Mouse (Mus musculus): ENCODE measurements at regions not wholly inside any gene's neighbourhood (a gene's known extent, or its start where the extent isn't known, plus 50 kb on each side); places are given as distances from the start of the nearest gene placed in this dataset.
"Not testable (repeated sequence)": the region's sequence is repeated elsewhere in the genome, so short reads cannot be mapped to it uniquely, and the experiment has no call there.

DNA sequence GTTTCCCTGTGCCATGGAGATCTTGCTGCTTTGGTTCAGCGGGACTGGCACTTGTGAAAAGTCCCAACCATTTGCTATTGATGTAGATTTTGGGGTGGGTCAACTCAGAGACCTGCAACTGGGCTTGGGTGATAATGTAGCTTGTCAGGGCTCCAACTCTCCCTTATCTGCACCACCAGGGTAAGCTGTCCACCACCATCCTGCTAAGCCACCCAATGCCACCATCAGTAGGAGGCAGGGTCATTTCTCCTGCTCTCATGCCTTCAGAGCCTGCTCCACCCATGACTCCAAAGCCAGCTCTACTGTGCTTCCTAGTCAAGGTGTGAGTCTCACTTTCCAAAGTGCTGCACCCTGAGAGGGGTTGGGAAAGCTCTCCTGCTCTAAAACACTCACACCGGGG, 776.2 kb downstream of the Diaph2 start:
- no peaks in the 10 kb centered on the region for H3K27me3 ChIP-seq (ENCODE audit: control insufficient read depth, insufficient read depth, low read length, poor library complexity, severe bottlenecking)
- no peak for DNase-seq (ENCODE audit: low read depth, low spot score)
- H3K36me3 ChIP-seq (ENCODE audit: control insufficient read depth, insufficient read depth, low read length, poor library complexity, severe bottlenecking), result no peaks in the 10 kb centered on the region

DNA sequence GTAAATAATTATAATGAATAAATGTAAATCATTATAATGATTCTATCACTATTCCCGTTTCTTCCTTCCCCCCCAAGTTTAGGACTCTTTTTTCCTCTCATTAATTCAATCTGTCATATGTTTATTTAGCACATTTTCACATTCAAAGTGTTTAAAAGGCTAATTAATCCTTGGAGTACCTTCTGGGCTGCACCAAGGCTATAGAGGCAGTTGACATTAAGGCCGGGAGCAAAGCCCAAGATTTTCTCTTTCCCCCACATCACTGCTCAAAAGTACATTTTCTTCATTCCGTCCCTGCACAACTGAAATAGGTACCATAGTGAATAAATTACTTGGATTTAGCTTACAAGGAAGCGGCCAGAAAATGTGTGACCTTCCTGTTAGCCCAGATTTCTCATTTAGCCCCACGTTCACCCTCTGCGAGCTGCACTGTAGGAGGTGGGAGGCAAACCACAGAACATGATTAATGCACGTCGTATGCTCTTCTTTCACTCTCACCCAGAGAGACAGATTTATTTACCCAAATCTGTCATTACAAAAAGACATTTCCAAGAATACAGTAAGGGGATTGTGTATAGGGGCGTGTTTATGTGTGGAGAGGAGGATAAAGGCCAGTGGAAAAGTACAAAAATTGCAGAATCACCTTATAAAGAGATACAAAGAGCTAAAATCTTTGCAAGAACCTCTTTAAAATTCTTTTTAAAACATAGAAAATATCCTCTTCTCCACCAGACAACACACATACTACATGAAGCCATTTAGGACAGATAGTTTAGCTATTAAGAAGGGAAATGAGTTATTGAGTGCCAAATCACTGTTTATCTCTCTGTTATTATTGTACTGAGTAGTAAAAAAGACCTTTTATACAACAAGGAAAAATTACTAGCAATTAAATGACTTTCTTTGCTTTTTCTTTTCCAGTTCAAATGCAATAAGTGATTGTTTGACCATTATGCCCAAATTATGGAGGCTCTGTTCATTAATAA, 783.9 kb downstream of the Diaph2 start:
- DNase-seq (ENCODE audit: low read depth, low spot score), result no peak
- H3K36me3 ChIP-seq (ENCODE audit: control insufficient read depth, insufficient read depth, low read length, poor library complexity, severe bottlenecking), result no peaks in the 10 kb centered on the region
- H3K27me3 ChIP-seq (ENCODE audit: control insufficient read depth, insufficient read depth, low read length, poor library complexity, severe bottlenecking), result no peaks in the 10 kb centered on the region

DNA sequence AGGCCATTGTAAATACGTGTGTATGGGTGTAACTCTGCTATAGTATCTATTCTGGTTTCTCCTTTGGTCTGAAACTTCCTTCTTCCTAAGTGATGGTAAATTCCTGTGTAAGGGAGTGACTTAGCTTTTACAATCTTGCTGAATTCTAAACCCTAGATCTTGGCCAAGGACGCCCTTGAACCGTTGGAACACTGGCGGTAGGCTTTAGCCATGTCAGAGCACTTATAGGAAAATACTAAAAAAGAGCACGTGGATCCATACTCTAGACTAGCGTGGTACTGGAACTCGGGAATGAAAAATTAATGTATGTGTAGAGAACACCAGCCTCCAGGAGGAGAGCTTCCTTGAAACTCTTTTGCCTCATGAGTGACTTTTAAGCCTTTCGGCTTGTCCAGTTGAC, 789.2 kb downstream of the Diaph2 start:
- not testable (repeated sequence) for H3K36me3 ChIP-seq (ENCODE audit: control insufficient read depth, insufficient read depth, low read length, poor library complexity, severe bottlenecking); DNase-seq (ENCODE audit: low read depth, low spot score)

DNA sequence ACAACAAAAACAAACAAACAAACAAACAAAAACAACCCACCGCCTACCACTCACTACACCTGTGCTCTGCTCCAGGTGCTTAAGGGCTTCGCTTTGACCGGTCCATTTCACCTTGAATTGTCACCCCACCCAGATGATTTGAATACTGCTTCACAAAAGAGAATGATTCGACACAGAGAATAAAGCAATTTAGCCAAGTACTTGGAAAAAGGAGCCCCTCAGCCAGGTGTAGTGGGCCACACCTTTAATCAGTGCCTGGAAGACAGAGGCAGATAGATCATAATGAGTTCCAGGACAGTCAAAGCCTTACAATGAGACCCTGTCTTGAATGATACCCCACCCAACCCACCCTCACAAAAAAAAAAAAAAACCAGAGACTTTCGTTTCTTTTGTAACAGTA, 798.5 kb downstream of the Diaph2 start:
- Histone ChIP-seq H3K36me3 (ENCODE audit: control insufficient read depth, insufficient read depth, low read length, poor library complexity, severe bottlenecking) (no peaks in the 10 kb centered on the region), H3K27me3 (ENCODE audit: control insufficient read depth, insufficient read depth, low read length, poor library complexity, severe bottlenecking) (no peaks in the 10 kb centered on the region)
- no peak for DNase-seq (ENCODE audit: low read depth, low spot score)

More for the DNA sequence above, 789.2 kb downstream of the Diaph2 start:
- H3K27me3 ChIP-seq (ENCODE audit: control insufficient read depth, insufficient read depth, low read length, poor library complexity, severe bottlenecking), result not testable (repeated sequence)

DNA sequence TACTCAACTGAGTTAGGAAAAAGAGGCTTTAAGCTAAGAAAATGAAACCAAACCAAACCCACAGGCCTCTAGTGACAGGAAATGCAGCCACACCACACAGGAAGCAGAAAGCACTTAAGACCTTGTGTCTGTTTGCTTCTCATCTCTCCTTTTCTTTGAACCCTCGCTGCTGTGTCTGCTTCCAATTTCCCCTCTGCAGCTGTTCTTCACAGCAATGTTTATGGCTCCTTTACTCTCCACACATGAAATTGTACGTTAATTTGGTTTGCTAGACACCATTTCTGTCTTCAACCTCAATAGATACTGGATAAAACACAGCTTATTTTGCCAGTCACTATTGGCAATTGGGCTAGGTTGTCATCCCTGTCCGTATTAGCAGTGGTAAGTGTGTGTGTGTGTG, 799.7 kb downstream of the Diaph2 start:
- Histone ChIP-seq H3K27me3 (ENCODE audit: control insufficient read depth, insufficient read depth, low read length, poor library complexity, severe bottlenecking) (no peaks in the 10 kb centered on the region), H3K36me3 (ENCODE audit: control insufficient read depth, insufficient read depth, low read length, poor library complexity, severe bottlenecking) (no peaks in the 10 kb centered on the region)
- DNase-seq (ENCODE audit: low read depth, low spot score), result peak; percentile 44

DNA sequence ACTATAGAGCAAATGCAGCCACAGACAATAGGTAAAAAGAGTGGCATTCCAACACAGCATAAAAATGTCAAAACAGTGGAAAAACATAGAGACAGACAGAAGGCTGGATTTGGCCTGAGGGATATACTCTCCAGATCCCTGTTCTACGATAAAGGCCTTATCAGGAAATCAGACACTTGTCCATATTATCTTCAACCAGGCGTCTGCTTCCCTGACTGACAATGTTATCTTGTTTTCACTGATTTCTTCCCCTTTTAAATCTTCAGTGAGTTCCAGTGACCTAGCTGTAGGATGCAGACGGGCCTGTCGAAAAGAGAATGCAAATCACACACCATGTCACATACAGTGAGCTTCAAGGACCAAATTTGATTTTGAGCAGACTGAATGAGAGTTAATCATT, 800.4 kb downstream of the Diaph2 start:
- no peaks in the 10 kb centered on the region for H3K36me3 ChIP-seq (ENCODE audit: control insufficient read depth, insufficient read depth, low read length, poor library complexity, severe bottlenecking)
- peak; percentile 2 for DNase-seq (ENCODE audit: low read depth, low spot score)
- H3K27me3 ChIP-seq (ENCODE audit: control insufficient read depth, insufficient read depth, low read length, poor library complexity, severe bottlenecking), result no peaks in the 10 kb centered on the region

DNA sequence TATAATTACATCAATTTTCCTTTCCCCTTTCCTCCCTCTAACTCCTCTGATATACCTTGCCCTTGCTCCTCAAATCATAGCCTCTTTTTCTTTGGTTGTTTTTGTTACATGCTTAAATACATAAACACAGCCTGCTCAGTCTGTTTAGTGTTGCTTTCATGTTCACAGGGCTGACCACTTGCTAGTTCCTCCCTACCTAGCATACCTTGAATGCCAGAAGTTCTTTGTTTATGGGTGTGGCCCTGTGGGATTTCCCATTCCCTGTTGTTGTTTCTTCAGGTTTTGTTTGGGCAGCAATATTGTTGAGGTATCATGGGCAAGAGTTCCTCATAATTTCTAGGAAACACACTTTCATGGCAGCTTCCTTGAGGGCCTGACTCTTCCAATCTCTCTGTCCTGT, 807.7 kb downstream of the Diaph2 start:
- H3K27me3 ChIP-seq (ENCODE audit: control insufficient read depth, insufficient read depth, low read length, poor library complexity, severe bottlenecking), result no peaks in the 10 kb centered on the region
- no peak for DNase-seq (ENCODE audit: low read depth, low spot score)
- H3K36me3 ChIP-seq (ENCODE audit: control insufficient read depth, insufficient read depth, low read length, poor library complexity, severe bottlenecking), result no peaks in the 10 kb centered on the region

DNA sequence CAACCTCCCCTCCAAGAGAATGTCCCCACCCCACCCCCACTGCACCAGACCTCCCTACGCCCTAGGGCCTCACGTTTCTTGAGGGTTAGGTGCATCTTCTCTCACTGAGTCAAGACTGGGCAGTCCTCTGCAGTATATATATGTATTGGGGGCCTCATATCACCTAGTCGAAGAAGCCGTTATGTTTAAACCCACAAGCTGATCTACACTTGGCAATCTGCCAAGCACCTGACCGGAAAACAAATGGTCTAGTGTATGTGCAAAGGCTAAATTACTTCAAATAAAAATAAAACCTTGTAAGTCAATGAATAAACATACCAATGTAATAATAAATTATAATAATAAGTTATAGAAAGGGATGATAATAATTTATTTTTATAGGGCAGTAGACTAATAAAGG, 828.2 kb downstream of the Diaph2 start:
- peak; percentile 0 for DNase-seq (ENCODE audit: low read depth, low spot score)
- no peaks in the 10 kb centered on the region for H3K36me3 ChIP-seq (ENCODE audit: control insufficient read depth, insufficient read depth, low read length, poor library complexity, severe bottlenecking)
- H3K27me3 ChIP-seq (ENCODE audit: control insufficient read depth, insufficient read depth, low read length, poor library complexity, severe bottlenecking), result no peaks in the 10 kb centered on the region

DNA sequence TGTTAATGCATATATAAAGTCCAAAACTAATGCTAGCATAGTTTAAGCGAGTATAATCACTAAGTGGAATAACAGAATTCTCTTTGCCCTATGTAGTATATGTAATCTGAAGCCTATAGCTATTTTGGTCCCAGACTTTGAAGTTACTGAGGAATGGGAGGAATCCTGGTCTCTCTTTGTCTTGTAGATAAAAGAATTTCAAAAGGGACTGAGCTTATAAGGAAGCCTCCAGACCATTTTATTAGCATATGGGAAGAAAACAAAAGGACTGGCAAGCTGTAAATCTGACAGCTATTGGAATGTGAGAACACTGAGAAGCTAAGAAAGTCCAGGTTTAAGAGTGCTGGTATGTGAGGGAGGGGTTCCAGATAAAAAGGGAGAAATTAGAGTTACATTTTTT, 847.1 kb downstream of the Diaph2 start:
- DNase-seq (ENCODE audit: low read depth, low spot score), result no peak
- H3K27me3 ChIP-seq (ENCODE audit: control insufficient read depth, insufficient read depth, low read length, poor library complexity, severe bottlenecking), result no peaks in the 10 kb centered on the region
- H3K36me3 ChIP-seq (ENCODE audit: control insufficient read depth, insufficient read depth, low read length, poor library complexity, severe bottlenecking), result no peaks in the 10 kb centered on the region

DNA sequence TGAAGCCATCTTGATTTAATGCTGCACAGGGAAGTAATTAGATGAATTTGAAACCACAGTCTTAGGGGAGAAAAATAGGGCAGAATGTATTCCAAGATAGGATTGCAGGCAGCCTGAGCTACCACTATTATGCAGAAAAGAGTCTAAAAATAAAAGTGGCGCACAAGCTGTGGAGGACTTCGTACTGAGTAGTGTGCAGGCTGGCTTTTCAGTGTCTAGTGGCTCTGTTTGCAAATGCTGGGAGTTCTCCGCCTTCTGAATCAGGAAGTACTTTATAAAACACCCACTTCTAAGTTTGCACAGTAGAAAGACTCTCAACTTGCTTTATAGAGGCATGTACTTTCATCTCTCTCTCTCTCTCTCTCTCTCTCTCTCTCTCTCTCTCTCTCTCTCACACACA, 852.4 kb downstream of the Diaph2 start:
- no peaks in the 10 kb centered on the region for H3K27me3 ChIP-seq (ENCODE audit: control insufficient read depth, insufficient read depth, low read length, poor library complexity, severe bottlenecking)
- no peak for DNase-seq (ENCODE audit: low read depth, low spot score)
- H3K36me3 ChIP-seq (ENCODE audit: control insufficient read depth, insufficient read depth, low read length, poor library complexity, severe bottlenecking), result no peaks in the 10 kb centered on the region

DNA sequence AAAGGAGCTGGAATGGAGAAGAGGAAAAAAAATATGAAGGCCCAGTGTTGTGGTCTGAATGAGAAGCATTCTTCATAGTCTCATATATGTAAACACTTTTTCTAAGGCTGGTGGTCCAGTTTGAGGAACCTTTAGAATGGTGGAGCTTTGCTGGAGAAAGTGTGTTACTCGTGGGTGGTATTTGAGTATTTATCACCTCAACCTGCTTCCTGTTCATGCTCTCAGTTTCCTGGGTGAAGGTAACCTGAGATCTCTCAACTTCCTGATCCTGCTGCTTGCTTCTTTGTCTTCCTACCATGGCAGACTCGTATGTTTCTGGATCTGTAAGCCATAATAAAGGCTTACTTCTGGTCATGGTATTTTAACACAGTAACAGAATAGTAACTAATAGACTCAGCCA, 889.0 kb downstream of the Diaph2 start:
- Histone ChIP-seq H3K27me3 (ENCODE audit: control insufficient read depth, insufficient read depth, low read length, poor library complexity, severe bottlenecking) (no peaks in the 10 kb centered on the region), H3K36me3 (ENCODE audit: control insufficient read depth, insufficient read depth, low read length, poor library complexity, severe bottlenecking) (no peaks in the 10 kb centered on the region)
- no peak for DNase-seq (ENCODE audit: low read depth, low spot score)

DNA sequence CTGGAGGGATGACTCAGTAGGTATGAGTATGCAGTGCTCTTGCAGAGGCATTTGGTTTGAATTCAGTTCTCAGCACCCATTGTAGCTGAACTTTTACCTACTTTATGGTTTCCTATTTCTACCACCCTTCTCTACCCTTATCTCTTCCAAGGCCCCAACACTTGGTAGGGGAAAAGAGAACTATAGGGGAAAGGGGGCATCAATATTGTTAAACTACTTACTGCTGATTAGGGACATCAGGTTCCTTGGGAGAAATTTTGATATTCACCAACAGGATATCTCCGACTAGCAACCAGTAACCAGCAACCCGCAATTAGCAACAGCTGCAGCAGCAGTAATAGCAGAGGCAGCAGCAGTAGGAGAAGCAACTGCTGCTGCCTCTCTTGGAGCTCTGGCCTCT, 906.3 kb downstream of the Diaph2 start:
- Histone ChIP-seq H3K27me3 (ENCODE audit: control insufficient read depth, insufficient read depth, low read length, poor library complexity, severe bottlenecking) (no peaks in the 10 kb centered on the region), H3K36me3 (ENCODE audit: control insufficient read depth, insufficient read depth, low read length, poor library complexity, severe bottlenecking) (no peaks in the 10 kb centered on the region)
- DNase-seq (ENCODE audit: low read depth, low spot score), result no peak

DNA sequence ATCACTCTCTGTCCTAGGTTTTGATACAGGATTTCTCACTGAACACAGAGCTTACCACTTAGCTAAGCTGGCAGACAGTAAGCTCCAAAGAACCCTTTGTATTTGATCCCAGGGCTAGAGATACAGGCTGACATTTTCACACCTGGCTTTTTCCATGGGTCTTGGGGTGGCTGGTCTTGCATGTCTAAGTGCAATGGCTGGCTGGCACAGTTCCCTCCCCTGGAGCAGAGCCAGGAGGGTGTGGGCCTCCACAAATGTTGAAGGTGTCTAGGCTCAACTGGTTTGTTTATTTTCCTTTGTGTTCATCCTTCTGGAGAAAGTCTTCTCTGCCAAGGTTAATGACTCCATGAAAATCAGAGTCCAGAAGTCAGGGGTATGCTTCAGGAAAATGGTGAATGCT, 934.8 kb downstream of the Diaph2 start:
- Histone ChIP-seq H3K36me3 (ENCODE audit: control insufficient read depth, insufficient read depth, low read length, poor library complexity, severe bottlenecking) (no peaks in the 10 kb centered on the region), H3K27me3 (ENCODE audit: control insufficient read depth, insufficient read depth, low read length, poor library complexity, severe bottlenecking) (no peaks in the 10 kb centered on the region)
- DNase-seq (ENCODE audit: low read depth, low spot score), result no peak

DNA sequence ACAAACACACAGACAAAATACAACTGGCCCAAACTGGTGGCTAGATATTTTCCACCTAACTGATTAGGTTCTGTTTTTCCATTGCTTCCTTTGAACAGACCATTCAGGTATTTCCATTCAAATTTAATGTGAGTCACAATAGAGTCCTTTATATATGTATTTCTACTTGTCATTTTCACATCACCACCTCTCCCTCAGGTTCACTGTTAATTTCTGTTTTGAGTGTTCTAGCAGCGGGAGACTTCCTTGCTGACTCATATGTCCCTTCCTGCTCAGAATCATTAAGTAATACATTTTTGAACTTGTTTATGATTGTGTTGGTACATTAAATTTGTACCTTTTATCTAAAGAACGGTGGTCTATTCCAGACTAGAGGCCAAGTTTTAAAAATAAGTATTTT, 959.4 kb downstream of the Diaph2 start:
- Histone ChIP-seq H3K27me3 (ENCODE audit: control insufficient read depth, insufficient read depth, low read length, poor library complexity, severe bottlenecking) (no peaks in the 10 kb centered on the region), H3K36me3 (ENCODE audit: control insufficient read depth, insufficient read depth, low read length, poor library complexity, severe bottlenecking) (no peaks in the 10 kb centered on the region)
- DNase-seq (ENCODE audit: low read depth, low spot score), result no peak

DNA sequence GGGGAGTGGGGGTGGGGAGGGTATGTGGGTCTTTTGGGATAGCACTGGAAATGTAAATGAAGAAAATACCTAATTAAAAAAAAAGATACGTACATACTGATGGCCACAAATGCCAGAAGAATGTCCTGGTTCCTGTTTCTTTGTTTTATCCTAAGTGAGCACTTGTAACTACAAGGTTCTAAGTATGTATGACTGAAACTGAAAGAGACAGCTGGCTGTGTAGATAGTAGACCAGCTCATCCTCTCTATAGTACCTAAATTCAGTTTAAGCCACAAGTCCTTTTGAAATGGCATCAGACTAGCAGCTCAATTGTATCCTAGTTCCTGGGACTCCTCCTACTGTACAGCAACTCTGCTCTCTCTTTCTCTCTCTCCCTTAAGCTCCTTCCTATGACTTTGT, 994.6 kb downstream of the Diaph2 start:
- not testable (repeated sequence) for H3K27me3 ChIP-seq (ENCODE audit: control insufficient read depth, insufficient read depth, low read length, poor library complexity, severe bottlenecking); H3K36me3 ChIP-seq (ENCODE audit: control insufficient read depth, insufficient read depth, low read length, poor library complexity, severe bottlenecking)
- DNase-seq (ENCODE audit: low read depth, low spot score), result peak; percentile 0
